26 mouse cellular contexts compared by ENCODE assay signal in the genomic region with DNA sequence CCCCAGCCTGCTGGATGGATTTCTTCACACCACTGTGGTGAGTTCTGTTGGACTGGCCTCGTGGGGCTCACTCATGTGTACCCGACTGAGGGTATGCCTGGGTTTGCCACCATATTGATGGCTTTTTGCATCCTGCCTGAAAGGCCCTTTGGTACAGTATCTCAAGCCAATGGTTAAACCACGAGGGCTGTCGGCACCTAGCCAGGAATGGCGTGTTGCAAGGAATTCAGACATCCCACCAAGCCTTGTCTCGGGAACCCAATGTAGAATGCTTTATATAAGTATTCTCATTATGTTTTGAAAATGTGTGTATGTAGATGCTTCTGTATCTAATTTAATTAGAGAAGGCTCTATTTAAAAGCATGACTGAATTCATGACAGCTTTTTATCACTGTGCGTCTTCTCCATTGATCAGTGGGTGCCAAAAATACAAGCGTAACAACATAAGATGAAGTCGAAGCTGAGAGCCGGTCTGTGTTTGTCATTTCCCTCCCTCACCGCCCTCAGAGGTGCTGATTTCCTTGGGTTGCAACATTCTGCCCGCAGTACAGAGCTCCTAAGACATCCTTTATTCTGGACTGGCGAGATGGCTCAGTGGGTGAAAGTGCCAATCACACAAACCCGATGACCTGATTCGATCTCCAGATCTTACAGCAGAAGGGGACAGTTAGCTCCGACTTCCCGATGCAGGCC.
DNase-seq lines count a peak whose midpoint lies in the region; ATAC-seq and TF ChIP-seq lines count a peak whose summit lies in the region.
"Had no signal": no experiment of that assay in that cellular context is flagged by ENCODE, and none has a peak within 500 bp of the region (broad histone marks: within the 10 kb centered on the region; RNA-seq: fewer than 3 reads in every experiment).

No protein-coding gene starts in this region.

- no peaks in the 10 kb centered on the region for H3K36me3 ChIP-seq in forebrain, postnatal 0 days (ENCODE audit: insufficient read depth)
- H3K36me3 ChIP-seq in forebrain, embryonic 11.5 days (ENCODE audit: control insufficient read depth, insufficient read depth, low read length): no peaks in the 10 kb centered on the region
- H3K36me3 ChIP-seq: G1E; hindbrain, embryonic 13.5 days; limb, embryonic 13.5 days; lung, embryonic 15.5 days; neural tube, embryonic 13.5 days had no signal

- TF ChIP-seq CTCF in forebrain, postnatal 0 days (IDR thresholded peaks at IDR 0.05; ENCODE audit: low read depth): no peak
- TF ChIP-seq CTCF in left cerebral cortex, adult 2 months (IDR thresholded peaks at IDR 0.05): no peak

- peak; percentile 48 for ATAC-seq in forebrain, postnatal 0 days
- ATAC-seq in forebrain, embryonic 11.5 days (replicated peaks; ENCODE audit: low FRiP score): no peak
- ATAC-seq: forebrain, embryonic 13.5 days; intestine, embryonic 16.5 days had no signal

- no peak overlapping the region for H3K4me3 ChIP-seq in forebrain, postnatal 0 days (ENCODE audit: low read depth, low read length)
- no peak overlapping the region for H3K4me3 ChIP-seq in forebrain, embryonic 11.5 days (ENCODE audit: low read depth, low read length)
- no peak overlapping the region for H3K4me3 ChIP-seq in left cerebral cortex, adult 2 months
- H3K4me3 ChIP-seq: erythroblast, embryonic 14.5 days; forebrain, embryonic 13.5 days; gastrocnemius, adult 2 months; hindbrain, embryonic 13.5 days; limb, embryonic 13.5 days; lung, embryonic 15.5 days; neural tube, embryonic 13.5 days had no signal

- H3K9ac ChIP-seq in forebrain, postnatal 0 days: no peak overlapping the region
- no peak overlapping the region for H3K9ac ChIP-seq in forebrain, embryonic 11.5 days (ENCODE audit: low read length)
- H3K9ac ChIP-seq: forebrain, embryonic 13.5 days; hindbrain, embryonic 13.5 days; limb, embryonic 13.5 days; lung, embryonic 15.5 days; neural tube, embryonic 13.5 days had no signal

- no peaks in the 10 kb centered on the region for H3K27me3 ChIP-seq in forebrain, postnatal 0 days (ENCODE audit: insufficient read depth, low read length)
- no peaks in the 10 kb centered on the region for H3K27me3 ChIP-seq in forebrain, embryonic 11.5 days (ENCODE audit: control insufficient read depth, insufficient read depth, low read length)
- H3K27me3 ChIP-seq: forebrain, embryonic 13.5 days; hindbrain, embryonic 13.5 days; limb, embryonic 13.5 days; lung, embryonic 15.5 days; neural tube, embryonic 13.5 days had no signal

- 85% methylated on average over 17 of the region's 17 CpGs for WGBS in forebrain, postnatal 0 days
- WGBS in forebrain, embryonic 11.5 days: 94% methylated on average over 17 of the region's 17 CpGs

- peak; percentile 38 for DNase-seq in forebrain, postnatal 0 days
- DNase-seq in forebrain, embryonic 11.5 days (ENCODE audit: low spot score): no peak
- no peak for DNase-seq in left cerebral cortex, adult 2 months (ENCODE audit: extremely low spot score in 1 of 2, low spot score in 2 of 2)
- no peak for DNase-seq in left cerebral cortex, adult 18-20 months (ENCODE audit: low spot score in 2 of 2)
- peak; percentile 17 for DNase-seq in right cerebral cortex, adult 18-20 months
- no peak for DNase-seq in right cerebral cortex, postnatal 25 days
- DNase-seq in right cerebral cortex, postnatal 4 days: peak; percentile 71
- DNase-seq in urinary bladder, adult 2 months (ENCODE audit: low spot score): no peak
- DNase-seq: adrenal gland, adult 8-10 months; cerebellum, adult 11 months; cerebellum, adult 9-10 months; gastrocnemius, adult 2 months; gastrocnemius, postnatal 36 days; kidney, adult 8-10 months; kidney, postnatal 4 days had no signal

- no peaks in the 10 kb centered on the region for H3K4me1 ChIP-seq in forebrain, postnatal 0 days (ENCODE audit: insufficient read depth)
- H3K4me1 ChIP-seq in forebrain, embryonic 11.5 days (replicated peaks; ENCODE audit: control insufficient read depth, insufficient read depth, low read length): no peaks in the 10 kb centered on the region; the same call in 1 of the 2 replicates
- H3K4me1 ChIP-seq: lung, embryonic 15.5 days; neural tube, embryonic 13.5 days had no signal

- H3K27ac ChIP-seq in forebrain, postnatal 0 days (ENCODE audit: low read depth, low read length): peak overlapping the region; percentile 23; the same call in 1 of the 2 replicates
- no peak overlapping the region for H3K27ac ChIP-seq in forebrain, embryonic 11.5 days (ENCODE audit: low read depth, low read length)
- H3K27ac ChIP-seq in left cerebral cortex, adult 2 months: peak overlapping the region; percentile 33
- H3K27ac ChIP-seq: forebrain, embryonic 13.5 days; gastrocnemius, adult 2 months; hindbrain, embryonic 13.5 days; kidney, postnatal 0 days; limb, embryonic 13.5 days; lung, embryonic 15.5 days; neural tube, embryonic 13.5 days had no signal

- no peaks in the 10 kb centered on the region for H3K9me3 ChIP-seq in forebrain, postnatal 0 days (ENCODE audit: low read length)
- H3K9me3 ChIP-seq in forebrain, embryonic 11.5 days (ENCODE audit: control insufficient read depth, low read length): no peaks in the 10 kb centered on the region
- H3K9me3 ChIP-seq: forebrain, embryonic 13.5 days; hindbrain, embryonic 13.5 days; limb, embryonic 13.5 days; lung, embryonic 15.5 days; neural tube, embryonic 13.5 days had no signal

- no peak overlapping the region for H3K4me2 ChIP-seq in forebrain, postnatal 0 days (ENCODE audit: low read depth)
- H3K4me2 ChIP-seq in forebrain, embryonic 11.5 days (ENCODE audit: low read depth, low read length, severe bottlenecking): no peak overlapping the region
- H3K4me2 ChIP-seq: forebrain, embryonic 13.5 days; hindbrain, embryonic 13.5 days; limb, embryonic 13.5 days; liver, embryonic 11.5 days; lung, embryonic 15.5 days; midbrain, embryonic 11.5 days; neural tube, embryonic 13.5 days had no signal

- intact Hi-C loops in left cerebral cortex, adult 2 months (cut with DNase I): loop anchor here (2.0 to 5.0 kb wide), 3 partner anchors 14 to 80 kb away; no protein-coding TSS in a partner anchor

Comparison
In these comparisons a context has a peak if more than half of its experiments do, and no peak if none do; other contexts are left out.
1. DNase-seq: peak in forebrain, postnatal 0 days (single experiment), right cerebral cortex, adult 18-20 months (single experiment) and right cerebral cortex, postnatal 4 days (single experiment); none in forebrain, embryonic 11.5 days (single experiment), left cerebral cortex, adult 2 months (0 of 2), left cerebral cortex, adult 18-20 months (0 of 2), right cerebral cortex, postnatal 25 days (single experiment) and urinary bladder, adult 2 months (single experiment).